Mouse (Mus musculus): ENCODE data around the gene Tmcc3.
A peak's percentile ranks its signal among the peaks of the same experiment; 100 is the strongest.

Tmcc3 gene

GRCm38 (mm10) chr10:94555394-94555793 lies 243.6 kb downstream of the Tmcc3 start:
- no peak for DNase-seq

GRCm38 (mm10) chr10:94557428-94558149 lies 245.8 kb downstream of the Tmcc3 start:
- DNase-seq = no peak

DNA sequence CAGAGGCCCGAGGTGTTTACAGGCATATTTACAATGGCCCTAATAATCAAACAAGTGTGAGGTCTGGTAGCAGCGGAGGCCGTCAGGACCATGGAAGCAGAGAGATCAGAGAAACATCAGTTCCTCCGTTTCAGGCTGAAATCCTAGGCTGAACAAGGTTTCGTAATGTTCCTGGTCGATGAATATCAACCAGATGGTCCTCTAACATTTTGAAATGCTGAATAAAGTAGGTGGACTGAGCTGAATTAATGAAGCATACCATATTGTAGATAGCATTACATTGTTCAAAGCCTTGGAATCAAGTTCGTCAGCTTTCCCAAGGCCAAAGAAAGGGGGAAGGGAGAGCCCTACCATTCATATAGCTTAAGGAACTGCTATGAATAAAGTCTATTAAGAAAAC lies 247.1 kb downstream of the Tmcc3 start:
- DNase-seq = no peak

GRCm38 (mm10) chr10:94561351-94561750 lies 249.6 kb downstream of the Tmcc3 start:
- no peak for DNase-seq

DNA sequence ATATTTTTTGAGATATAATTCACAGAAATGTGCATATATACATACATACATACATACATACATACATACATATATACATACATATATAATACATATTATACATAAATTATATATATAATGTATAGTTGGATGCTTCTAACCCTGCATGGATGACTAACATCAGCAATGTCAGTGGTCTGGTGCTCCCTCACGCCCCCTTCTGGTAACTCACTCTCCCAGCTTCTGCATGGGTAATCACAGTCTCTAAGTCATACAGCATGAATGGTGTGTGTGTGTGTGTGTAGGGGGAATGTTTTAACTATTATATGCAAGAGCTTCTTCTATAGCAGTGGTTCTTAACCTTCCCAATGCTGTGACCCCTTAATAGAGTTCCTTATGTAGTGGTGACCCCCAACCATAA lies 250.4 kb downstream of the Tmcc3 start:
- no peak for DNase-seq

DNA sequence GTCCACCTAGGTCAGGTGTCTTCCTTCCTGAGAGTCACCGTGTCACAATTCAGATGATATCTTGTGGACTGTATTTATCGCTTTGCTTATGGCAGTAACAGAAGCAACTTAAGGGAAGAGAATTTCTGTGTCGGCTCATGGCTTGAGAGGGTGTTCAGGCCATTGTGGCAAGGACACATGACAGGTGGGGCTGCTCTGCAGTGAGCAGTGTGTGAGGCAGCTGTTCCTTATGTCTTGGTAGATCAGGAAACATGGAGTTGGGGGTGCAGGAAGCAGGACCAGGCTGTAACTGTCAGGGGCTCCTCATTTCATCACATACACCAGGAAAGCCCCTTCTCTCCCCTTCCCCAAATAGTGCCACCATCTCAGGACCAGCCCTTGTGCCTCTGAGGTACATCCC lies 251.2 kb downstream of the Tmcc3 start:
- DNase-seq = no peak

GRCm38 (mm10) chr10:94565410-94566221 lies 253.9 kb downstream of the Tmcc3 start:
- DNase-seq = no peak

DNA sequence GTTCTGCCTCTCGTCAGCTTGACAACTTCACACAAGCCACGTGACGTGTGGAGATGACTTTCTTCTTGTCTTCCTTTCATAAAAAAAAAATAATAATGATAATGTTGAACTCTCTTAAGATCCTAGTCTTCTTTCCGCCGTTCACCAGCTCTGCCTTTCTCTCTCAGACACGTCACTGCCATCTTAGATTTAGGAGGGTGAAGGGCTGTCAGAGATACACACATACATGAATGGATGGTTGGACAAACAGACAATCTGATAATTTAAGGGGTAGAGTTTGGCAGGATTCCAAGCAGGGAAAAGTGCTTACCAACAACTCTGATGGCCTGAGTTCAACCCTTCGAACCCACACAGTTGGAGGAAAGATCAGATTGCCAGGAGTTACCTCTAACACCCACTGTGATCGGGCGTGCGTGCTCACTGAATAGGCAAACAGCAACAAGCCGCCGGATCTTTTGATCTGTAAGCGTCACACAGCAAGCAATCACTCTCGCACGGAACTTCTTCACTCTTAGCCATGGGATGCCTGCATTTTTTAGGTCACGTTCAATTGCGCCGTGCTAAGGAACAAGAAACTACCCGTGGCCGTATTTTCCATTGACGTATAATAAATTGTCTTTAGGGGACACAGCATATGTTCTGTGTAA lies 254.6 kb downstream of the Tmcc3 start:
- no peak for DNase-seq

GRCm38 (mm10) chr10:94567251-94567650 lies 255.5 kb downstream of the Tmcc3 start:
- DNase-seq = no peak

DNA sequence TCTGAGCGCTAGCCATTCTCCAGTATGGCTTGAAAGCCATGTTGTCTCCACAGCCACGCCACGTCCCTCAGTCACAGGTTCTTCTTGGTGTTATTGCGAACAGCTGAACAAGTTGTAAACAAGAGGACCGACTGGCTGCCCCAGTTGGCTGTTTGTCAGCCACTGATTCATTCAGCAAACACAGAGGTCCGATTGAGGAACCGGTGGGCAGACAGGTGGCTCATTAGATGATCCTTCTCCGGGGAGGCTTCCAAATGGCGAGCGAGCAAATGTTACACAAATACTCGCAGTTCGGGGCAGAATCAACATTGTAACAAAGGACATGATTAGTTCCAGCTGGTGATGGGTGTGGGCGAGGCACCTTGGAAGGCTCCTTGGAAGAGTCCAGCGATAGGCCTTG lies 256.2 kb downstream of the Tmcc3 start:
- DNase-seq = peak; percentile 26

- no peak for DNase-seq
Measured at GRCm38 (mm10) chr10:94568867-94569266, 257.1 kb downstream of the Tmcc3 start.

GRCm38 (mm10) chr10:94569731-94570130 lies 258.0 kb downstream of the Tmcc3 start:
- no peak for DNase-seq

DNA sequence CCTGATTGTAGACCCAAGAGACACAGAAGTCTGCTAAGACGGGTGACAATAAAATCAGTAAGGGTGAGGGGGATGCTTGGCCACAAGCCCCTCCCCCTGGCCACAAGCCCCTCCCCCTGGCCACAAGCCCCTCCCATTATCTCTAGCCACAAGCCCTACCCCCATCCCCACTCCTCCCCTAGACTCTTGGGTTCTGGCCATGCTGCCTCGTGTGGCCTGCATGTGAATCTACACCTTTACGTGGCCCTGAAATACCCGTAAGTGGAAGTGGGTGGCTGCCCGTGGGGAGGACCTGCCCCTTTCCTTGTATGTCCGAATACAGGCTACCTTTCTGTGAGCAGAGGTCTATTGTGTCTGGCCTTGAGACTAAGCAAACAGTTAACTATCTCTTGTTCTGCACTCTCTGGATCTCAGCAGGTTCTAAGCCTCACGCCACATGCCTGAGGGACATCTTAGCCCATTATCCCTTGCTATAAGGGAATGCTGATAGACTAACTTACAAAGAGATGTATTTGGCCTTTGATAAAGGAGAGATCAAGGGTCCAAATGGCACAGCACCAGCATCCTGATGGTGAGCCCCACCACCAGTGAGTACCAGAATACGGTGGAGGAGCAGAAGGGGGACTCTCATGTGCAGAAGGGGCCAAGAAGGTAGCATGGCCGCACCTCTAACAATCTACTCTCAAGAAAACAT lies 260.3 kb downstream of the Tmcc3 start:
- DNase-seq = no peak

DNA sequence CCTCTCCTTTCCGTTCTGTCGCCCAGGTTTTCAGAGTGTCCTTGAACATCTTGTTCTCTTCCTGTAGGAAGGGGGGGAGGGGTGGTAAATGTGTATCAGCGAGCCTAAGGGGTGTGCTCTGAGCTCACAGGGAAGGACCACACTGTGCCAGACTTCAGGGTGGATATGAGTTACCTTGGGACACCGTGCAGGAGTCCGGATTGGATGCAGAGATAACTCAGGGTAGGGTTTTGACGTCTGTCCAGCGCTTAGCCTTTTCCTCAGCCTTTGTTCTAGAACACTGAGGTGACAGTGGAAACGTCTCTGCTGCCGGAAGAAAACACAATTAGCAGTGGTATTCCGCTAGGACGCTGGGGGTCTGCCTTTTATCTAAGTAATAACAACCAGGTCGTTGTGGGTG lies 261.0 kb downstream of the Tmcc3 start:
- DNase-seq = no peak

DNA sequence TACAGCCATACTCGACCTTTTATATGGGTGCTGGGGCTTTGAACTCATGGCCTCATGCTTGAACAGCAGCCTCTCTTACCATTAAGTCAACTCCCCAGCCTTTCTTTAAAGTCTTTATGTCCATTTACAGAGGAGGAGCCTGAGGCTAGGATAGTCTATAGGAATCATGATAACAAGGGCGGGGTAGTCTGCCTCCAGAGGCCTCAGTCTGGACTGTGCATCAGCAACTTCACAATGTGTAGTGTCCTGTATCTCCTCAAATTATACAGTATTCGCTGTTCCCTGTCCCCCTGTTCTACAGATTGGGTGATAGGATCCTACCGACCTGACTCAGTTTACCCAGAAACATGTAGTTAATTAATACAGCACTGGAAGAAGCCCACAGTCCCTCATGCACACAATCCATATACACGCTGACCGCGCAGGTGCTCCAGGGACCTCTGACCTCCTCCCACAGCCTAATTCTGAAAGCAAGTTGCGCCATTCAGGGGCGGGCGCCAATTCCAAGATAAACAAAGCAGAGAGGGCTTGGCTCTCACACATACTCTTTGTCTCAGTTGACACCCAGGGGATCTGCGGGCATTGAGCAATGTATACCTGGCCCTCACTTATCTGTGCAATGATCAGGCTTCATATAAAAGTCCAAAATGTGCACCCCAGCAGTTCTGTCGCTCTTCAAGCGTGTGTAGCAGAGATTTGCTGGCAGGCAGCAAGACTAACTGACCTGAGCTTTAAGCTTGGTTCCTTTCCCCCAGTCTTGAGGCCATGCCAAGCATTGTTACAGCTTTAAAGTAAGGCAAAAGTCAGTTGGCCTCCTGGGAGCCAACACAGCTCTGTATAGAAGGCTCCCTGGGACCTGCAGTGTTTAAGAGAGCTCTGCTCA lies 262.9 kb downstream of the Tmcc3 start:
- DNase-seq = no peak

GRCm38 (mm10) chr10:94575958-94576357 lies 264.2 kb downstream of the Tmcc3 start:
- no peak for DNase-seq

- DNase-seq = no peak
Measured at GRCm38 (mm10) chr10:94578870-94579269, 267.1 kb downstream of the Tmcc3 start.

DNA sequence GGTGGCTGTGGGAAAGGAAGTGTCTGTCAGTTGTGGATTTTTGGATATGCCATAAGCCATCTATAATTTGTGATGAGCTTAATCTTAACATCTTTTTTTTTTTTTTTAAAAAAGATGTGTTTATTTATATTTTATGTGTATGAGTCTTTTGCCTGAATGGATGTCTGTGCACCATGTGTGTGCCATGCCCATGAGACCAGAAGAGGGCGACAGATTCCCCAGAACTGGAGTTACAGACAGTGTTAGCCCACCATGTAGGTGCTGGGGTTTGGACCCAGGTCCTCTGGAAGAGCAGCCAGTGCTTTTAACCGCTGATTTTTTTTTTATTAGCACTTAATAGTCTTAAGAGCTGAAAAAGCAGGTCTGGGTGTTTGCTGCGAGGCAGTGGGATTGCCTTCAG lies 269.6 kb downstream of the Tmcc3 start:
- DNase-seq = no peak

- DNase-seq = no peak
Measured at GRCm38 (mm10) chr10:94583714-94584113, 272.0 kb downstream of the Tmcc3 start.

DNA sequence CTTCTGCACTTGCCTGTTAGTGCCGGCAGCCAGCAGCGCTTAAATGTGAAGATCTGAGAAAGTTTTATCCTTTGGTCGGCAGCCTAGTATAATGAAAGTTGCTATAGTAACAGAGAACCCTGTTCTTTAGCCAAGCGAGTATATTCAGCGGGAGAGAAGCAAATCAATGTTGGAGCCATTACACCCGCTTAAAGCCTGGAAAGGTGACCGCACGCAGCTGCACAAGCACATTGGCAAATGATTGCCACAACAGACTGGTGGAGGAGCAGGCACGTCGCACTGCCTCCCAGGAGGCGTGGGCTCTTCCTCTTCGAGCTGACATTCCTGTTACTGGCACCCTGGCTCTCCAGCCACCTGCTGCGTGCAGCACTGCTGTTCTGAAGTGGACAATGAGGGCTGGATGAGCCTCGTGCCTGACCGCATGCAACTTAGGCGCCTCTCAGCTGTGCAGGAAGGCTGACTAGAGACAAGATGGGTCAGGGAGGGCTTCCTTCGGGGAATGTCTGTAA lies 273.2 kb downstream of the Tmcc3 start:
- DNase-seq = no peak

DNA sequence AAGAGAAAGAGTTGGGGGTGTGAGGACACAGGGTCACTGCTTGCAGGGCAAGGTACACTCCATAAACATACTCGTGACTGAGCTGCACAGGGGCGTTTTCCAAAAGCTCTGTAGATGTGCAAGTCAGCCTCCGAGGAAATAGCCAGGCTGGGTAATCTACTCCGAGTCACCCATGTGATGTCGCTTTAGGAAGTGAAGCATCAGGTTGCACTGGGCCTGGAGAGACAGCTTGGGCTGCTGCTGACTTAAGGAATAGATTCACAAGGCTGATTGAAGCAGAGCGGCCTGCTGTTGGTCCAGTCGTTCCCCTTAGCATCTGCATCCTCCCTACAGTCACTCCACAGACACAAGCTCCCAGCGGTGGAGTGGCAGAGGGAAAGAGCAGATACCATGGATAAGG lies 274.1 kb downstream of the Tmcc3 start:
- no peak for DNase-seq

DNA sequence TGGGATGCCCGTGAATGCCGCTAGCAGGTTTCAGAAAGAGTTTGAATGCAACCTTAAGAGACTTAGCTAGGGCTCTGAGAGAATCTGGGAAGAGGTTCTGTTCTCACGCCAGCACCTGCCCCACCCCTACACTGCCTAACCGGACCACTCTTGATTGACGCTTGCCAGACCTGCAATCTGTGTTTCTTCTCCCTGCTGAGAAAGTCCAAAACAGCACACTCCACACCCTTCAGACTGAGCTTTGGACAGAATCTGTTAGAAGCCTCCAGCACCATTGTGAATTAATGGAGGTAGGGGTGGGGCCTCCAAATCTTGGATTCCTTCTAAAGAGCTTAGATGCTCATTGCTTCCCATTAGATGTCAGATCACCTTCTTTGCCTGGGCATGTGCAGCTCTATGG lies 277.2 kb downstream of the Tmcc3 start:
- DNase-seq = no peak

Data from cerebellum, adult 11 months (tissue).